Mouse (Mus musculus) right cerebral cortex, adult 18-20 months (tissue): ENCODE results near the gene Sag.

Source experiments
- DNase-seq: peaks from one replicate; pipeline ENCODE4 v3.0.0; 2022; ENCODE audit warnings: mixed read lengths

Sag gene

GRCm38 (mm10) chr1:87855522-87855921 lies 52.0 kb downstream of the Sag start:
- DNase-seq = no peak

- peak; percentile 48 for DNase-seq
These were observed 53.3 kb downstream of the Sag start for GRCm38 (mm10) chr1:87856823-87857222.

GRCm38 (mm10) chr1:87858031-87858430 lies 54.6 kb downstream of the Sag start:
- DNase-seq = no peak

- DNase-seq = no peak
These were observed 55.0 kb downstream of the Sag start for GRCm38 (mm10) chr1:87858529-87858928.

DNA sequence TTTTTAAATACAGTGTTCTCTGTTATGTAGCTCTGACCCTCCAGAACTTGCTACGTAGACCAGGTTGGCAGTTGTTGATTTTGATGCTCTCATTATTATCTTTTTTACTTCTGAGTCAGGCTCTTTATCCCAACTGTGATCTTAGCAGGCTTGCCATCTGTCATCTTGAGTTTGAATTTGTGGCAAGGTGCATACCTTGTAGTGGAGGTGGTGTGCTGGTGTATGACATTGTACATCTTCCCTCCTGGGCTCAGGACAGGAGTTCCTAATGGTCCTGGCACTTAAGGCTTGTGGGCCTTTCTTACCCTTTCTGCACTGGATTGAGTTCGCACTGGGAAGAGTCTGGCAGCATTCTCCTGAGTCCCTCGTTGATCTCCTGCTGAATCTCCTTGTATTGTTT lies 60.1 kb downstream of the Sag start:
- no peak for DNase-seq

GRCm38 (mm10) chr1:87864889-87865288 lies 61.4 kb downstream of the Sag start:
- no peak for DNase-seq

DNA sequence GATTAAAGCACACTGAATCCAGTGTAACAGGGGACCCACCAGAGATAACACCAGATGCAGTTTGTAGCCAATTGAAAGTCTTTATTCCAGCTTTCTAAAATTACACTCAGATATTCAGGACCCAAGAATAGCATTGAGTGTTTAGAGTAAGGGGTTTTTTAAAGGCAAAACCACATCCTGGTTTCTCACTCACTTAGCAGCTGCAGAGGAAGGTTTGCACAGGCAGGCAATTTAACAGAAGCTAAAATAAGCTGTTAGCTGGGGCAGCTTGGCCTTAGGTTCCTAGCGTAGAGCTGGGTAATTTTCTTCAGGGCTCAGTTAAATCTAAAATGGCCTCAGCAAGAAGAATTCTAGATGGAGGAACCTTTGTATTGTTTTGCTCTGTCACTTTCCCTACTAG lies 63.2 kb downstream of the Sag start:
- DNase-seq = no peak

DNA sequence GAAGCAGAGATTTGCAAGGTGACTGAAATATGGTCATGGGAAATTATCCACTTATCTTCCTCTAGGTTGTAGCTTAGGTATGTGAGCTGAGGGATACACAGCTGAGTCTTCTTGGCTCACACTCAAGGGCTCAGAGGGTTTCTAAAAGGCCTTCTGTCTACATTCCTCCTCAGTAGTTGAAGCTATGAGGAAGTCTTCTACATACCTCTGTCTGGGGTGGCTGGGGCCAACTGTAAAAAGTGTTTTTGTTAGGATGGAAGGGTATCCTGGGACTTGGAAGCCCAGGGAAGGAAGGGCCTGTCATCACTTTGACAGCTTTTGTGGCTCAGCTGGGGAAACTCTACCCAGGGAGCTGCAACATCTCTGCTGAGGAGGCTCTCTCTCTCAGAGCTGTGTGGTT lies 68.1 kb downstream of the Sag start:
- no peak for DNase-seq

DNA sequence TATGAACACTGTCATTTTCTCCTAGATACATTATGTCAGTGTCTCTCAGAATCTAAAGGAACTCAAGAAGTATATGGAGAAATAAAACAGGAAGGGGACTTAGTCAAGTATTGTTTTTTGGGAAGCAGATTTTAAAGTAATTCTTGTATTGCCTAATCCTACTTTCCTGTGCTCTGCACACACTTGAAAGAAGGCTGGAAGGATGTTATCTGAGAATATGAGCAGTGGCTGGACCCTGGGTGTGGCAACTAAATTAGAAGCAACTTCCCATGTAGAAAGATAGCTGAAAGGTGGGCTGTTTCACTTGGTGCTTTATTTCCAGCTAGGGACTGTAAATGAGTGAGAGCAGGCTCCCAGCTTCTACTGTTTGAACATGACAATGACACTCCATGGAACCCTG lies 69.6 kb downstream of the Sag start:
- no peak for DNase-seq

- DNase-seq = no peak
These were observed 72.6 kb downstream of the Sag start for GRCm38 (mm10) chr1:87876065-87876464.

- no peak for DNase-seq
These were observed 74.2 kb downstream of the Sag start for GRCm38 (mm10) chr1:87877552-87878283.

DNA sequence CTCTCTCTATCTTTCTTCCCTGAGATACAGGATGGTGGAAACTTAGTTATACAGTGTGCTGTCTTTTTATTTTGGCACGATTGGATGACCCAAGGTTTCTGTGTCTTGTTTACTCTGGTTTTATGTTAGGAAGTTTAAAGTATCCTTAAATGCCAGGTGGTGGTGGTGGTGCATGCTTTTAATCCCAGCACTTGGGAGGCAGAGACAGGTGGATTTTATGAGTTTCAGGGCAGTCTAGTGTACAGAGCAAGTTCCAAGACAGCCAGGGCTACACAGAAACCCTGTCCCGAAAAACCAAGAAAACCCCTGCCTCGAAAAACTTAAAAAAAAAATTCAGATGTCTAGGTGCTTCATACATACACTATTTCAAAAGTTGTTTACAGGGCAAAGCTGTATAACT lies 75.6 kb downstream of the Sag start:
- DNase-seq = no peak

DNA sequence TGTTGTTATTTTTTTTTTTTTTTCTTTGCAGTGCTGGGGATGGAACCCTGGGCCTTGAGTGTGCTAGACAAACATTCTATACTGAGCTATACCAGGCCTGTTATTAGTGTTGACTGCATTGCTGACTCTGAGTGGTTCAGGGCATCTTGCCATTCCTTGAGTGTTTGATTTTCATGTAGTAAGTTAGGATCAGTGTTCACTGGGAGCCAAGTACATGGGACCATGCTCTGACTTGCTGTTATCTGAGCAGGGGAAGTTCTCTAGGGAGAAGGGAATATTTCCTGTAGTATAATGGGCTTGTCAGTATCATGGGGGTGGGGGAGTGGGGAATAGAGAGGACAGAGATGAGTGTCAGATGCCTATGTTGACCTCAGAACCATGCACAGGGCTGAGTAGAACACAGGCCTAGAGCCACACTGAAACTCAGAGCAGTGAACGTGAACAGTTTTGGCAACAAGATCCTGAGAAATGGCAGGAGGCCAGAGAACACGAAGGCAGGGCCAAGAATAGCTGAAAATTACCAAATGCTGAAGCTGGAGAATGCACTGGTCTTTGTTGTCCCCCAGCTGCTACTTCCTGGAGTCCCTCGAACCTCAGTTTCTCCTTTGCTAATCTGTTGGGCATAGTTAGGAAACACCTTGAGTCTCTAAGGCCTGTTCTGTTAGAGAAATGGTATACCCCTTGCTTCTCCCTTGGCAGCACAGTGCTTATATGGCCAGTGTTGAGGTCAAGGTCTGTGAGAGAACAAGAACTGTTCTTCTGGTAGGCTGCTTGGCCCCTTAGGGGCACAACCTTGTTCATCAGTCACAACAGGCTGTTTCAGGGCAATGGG lies 76.2 kb downstream of the Sag start:
- peak; percentile 74 for DNase-seq

- DNase-seq = no peak
These were observed 76.8 kb downstream of the Sag start for GRCm38 (mm10) chr1:87880326-87880627.

DNA sequence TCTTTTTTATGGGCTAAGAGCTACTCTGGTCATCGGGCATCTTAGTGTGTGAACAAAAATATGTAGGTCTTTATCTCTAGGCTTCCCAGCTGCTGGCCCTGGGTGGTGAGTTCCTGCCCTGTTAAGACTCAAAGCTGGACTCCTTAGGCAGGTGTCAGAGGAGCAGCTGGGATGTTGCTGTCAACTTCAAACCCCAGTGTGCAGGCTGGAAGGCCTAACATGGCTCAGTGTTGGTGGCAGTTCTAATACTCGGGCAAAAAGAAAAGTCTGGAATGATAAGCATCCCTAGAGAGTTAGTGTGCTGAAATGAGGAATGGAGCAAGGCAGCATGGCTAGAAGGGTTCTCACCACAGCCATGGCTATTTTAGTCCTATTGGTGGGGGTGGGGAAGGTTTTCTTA lies 77.4 kb downstream of the Sag start:
- no peak for DNase-seq

DNA sequence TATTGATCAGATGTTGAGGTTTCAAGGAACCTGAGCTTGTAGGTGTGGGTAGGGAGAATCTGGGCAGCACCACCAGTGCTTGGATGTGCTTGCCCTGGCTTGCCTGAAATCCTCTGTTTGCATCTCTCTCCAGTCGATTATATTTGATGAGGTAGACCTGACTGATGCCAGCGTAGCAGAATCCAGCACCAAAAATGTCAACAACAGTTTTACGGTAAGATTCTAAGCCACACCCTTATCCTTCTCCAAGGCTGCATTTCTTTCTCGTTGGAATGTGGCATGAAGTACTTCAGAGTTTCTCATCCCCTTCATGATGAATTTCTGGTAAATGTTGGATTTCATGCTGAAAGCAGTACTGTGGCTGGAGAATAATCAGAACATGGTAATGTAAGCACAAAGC lies 78.2 kb downstream of the Sag start:
- no peak for DNase-seq

DNA sequence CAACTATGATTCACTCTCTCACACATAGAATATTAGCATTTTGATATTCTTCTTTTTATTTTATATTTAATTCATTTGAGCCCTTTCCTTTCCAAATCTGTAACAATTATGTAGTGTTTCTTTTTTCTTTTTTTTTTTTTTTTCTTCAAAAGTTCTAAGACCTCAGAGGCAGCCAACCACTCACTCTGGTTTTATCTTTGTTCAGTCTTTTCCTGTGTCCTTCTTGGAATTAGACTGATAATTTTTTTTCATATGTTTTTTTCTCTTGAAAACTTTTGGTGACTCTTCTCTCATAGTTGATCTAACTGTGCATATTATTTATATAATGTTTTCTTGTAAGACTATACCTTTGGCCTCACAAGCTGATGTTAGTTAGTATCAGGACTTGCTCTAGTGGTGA lies 79.1 kb downstream of the Sag start:
- no peak for DNase-seq

GRCm38 (mm10) chr1:87890960-87891359 lies 87.5 kb downstream of the Sag start:
- DNase-seq = no peak

GRCm38 (mm10) chr1:87891634-87892033 lies 88.2 kb downstream of the Sag start:
- DNase-seq = no peak

DNA sequence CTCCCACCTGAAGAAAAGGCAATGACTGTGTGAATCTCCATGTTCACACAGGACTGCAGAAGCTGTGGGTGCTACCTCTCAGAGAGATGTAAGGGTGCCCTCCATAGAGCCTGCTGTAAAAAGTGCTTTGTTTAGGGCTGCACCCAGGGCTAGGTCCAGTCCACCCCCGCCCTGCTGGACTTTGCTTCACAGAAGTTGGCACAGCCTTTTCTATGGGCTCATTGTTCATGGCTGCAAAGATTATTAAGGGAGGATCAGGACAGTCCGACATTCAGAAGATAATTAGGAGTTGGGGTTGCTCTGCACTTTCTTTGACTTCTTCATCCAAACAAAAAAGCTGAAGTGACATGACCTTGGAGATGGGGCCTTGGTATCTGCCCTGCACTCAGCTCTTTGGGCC lies 89.0 kb downstream of the Sag start:
- no peak for DNase-seq

- DNase-seq = no peak
These were observed 89.9 kb downstream of the Sag start for GRCm38 (mm10) chr1:87893414-87893813.
